Mouse (Mus musculus) myocyte (in vitro differentiated cells): Measurements from ENCODE around the gene Olfr486. TPM values are rescaled to one million over a fixed set of nuclear protein-coding genes. Genes with fewer than 3 reads are reported as not detected.

ENCODE experiments used
- H3K27me3 ChIP-seq: one replicate; pipeline ENCODE4 v1.6.1; 2011; ENCODE audit not compliant: control insufficient read depth, insufficient read depth, insufficient read length
- H3K36me3 ChIP-seq: one replicate; pipeline ENCODE4 v1.6.1; 2011; ENCODE audit not compliant: control insufficient read depth, insufficient read depth
- H3K4me2 ChIP-seq: one replicate; pipeline ENCODE4 v1.6.1; 2011; ENCODE audit warnings: low read depth, control low read depth
- H3K4me3 ChIP-seq: one replicate; pipeline ENCODE4 v1.5.1; 2011; ENCODE audit warnings: mild to moderate bottlenecking, control low read depth, moderate library complexity
- H3K79me2 ChIP-seq: one replicate; pipeline ENCODE4 v1.6.1; 2011; ENCODE audit not compliant: control insufficient read depth, insufficient read depth
- H3ac ChIP-seq: one replicate; pipeline ENCODE4 v1.6.1; 2011; ENCODE audit not compliant: control insufficient read depth, insufficient read length
- MYOD1 ChIP-seq, 3 experiments: IDR thresholded peaks; one replicate each; pipeline ENCODE4 v1.6.1; 2011; ENCODE audit warnings: control low read depth in 2 of 3, low read depth in 2 of 3, mild to moderate bottlenecking in 2 of 3, moderate library complexity in 1 of 3; ENCODE audit not compliant: insufficient read length in 2 of 3, control insufficient read depth in 1 of 3
- MYOG ChIP-seq, 3 experiments: IDR thresholded peaks; one replicate each; pipeline ENCODE4 v1.6.1; 2011; ENCODE audit warnings: control low read depth in 2 of 3, low read depth in 2 of 3, mild to moderate bottlenecking in 2 of 3; ENCODE audit not compliant: insufficient read length in 2 of 3, control insufficient read depth in 1 of 3, insufficient read depth in 1 of 3
- POLR2AphosphoS2 ChIP-seq: IDR thresholded peaks from one replicate; pipeline ENCODE4 v1.6.1; 2011; ENCODE audit warnings: low read depth, control low read depth; ENCODE audit not compliant: insufficient read length
- SRF ChIP-seq: IDR thresholded peaks from one replicate; pipeline ENCODE4 v1.6.1; 2011; ENCODE audit warnings: low read depth; ENCODE audit not compliant: control insufficient read depth, insufficient read length
- TCF12 ChIP-seq: IDR thresholded peaks from one replicate; pipeline ENCODE4 v1.6.1; 2011; ENCODE audit warnings: mild to moderate bottlenecking, control low read depth; ENCODE audit not compliant: poor library complexity, insufficient read depth, severe bottlenecking
- polyA plus RNA-seq: library from polyadenylated mRNA; unstranded; fragments of >200 nt; fragmentation: generic; extraction: Trizol; gene quantifications from one replicate; pipeline ENCODE4 v1.2.1, GENCODE M21; 2012; ENCODE audit warnings: missing spikeins

The Olfr486 gene
- polyA plus RNA-seq, 1 experiment: not detected

- no peak within 1 kb of the TSS for H3K4me3 ChIP-seq
- H3K27me3 ChIP-seq: no peaks in the 10 kb centered on the region
- H3K4me2 ChIP-seq: no peak within 1 kb of the TSS
- no peak within 1 kb of the TSS for H3ac ChIP-seq
- H3K36me3 ChIP-seq: no peaks in the 10 kb centered on the region
- H3K79me2 ChIP-seq: no peaks in the 10 kb centered on the region
- TF ChIP-seq TCF12: no peak
- no peak for TF ChIP-seq POLR2AphosphoS2
- no peak for TF ChIP-seq SRF
Measured at GRCm38 (mm10) chr7:108159771-108160170, 12.8 kb downstream of the Olfr486 start, which contains the start of gene Olfr485. Olfr485 (minus strand) TSS chr7:108159871.

- TF ChIP-seq TCF12: no peak
- no peak for TF ChIP-seq MYOG (IDR thresholded peaks at IDR 0.05; ENCODE audit: control insufficient read depth in 1 of 3, insufficient read depth in 1 of 3, insufficient read length in 2 of 3, low read depth in 2 of 3)
- no peak for TF ChIP-seq MYOD1 (IDR thresholded peaks at IDR 0.05; ENCODE audit: control insufficient read depth in 1 of 3, insufficient read length in 2 of 3, low read depth in 2 of 3)
- no peak for TF ChIP-seq SRF
- Histone ChIP-seq H3K79me2 (no peaks in the 10 kb centered on the region), H3K4me3 (no peak within 1 kb of the TSS), H3K4me2 (no peak within 1 kb of the TSS), H3K36me3 (no peaks in the 10 kb centered on the region), H3ac (no peak within 1 kb of the TSS), H3K27me3 (no peaks in the 10 kb centered on the region)
Measured at GRCm38 (mm10) chr7:108127349-108127748, 45.2 kb downstream of the Olfr486 start, which contains the start of gene Olfr484. Olfr484 (minus strand) TSS chr7:108127449.

Other genes with a start within 250 kb of the Olfr486 start
- not detected for gene Olfr473, start 242.3 kb downstream of the Olfr486 start, polyA plus RNA-seq
- not detected for gene Olfr474, start 218.1 kb downstream of the Olfr486 start, polyA plus RNA-seq
- gene Olfr476, start 207.9 kb downstream of the Olfr486 start, polyA plus RNA-seq: not detected
- not detected for gene Olfr477, start 186.0 kb downstream of the Olfr486 start, polyA plus RNA-seq
- gene Olfr478, start 138.8 kb downstream of the Olfr486 start, polyA plus RNA-seq: not detected
- gene Olfr479, start 122.0 kb downstream of the Olfr486 start, polyA plus RNA-seq: not detected
- gene Olfr480, start 105.4 kb downstream of the Olfr486 start, polyA plus RNA-seq: not detected
- not detected for gene Olfr481, start 92.9 kb downstream of the Olfr486 start, polyA plus RNA-seq
- gene Olfr482, start 75.2 kb downstream of the Olfr486 start, polyA plus RNA-seq: 0.02 TPM
- not detected for gene Olfr483, start 71.9 kb downstream of the Olfr486 start, polyA plus RNA-seq
- not detected for gene Olfr484, start 45.3 kb downstream of the Olfr486 start, polyA plus RNA-seq
- gene Olfr485, start 12.9 kb downstream of the Olfr486 start, polyA plus RNA-seq: not detected
- gene Olfr487, start 41.9 kb upstream of the Olfr486 start, polyA plus RNA-seq: not detected
- gene Olfr488, start 85.6 kb upstream of the Olfr486 start, polyA plus RNA-seq: not detected
- not detected for gene Olfr490, start 116.2 kb upstream of the Olfr486 start, polyA plus RNA-seq
- not detected for gene Olfr491, start 140.7 kb upstream of the Olfr486 start, polyA plus RNA-seq
- not detected for gene Olfr492, start 150.9 kb upstream of the Olfr486 start, polyA plus RNA-seq
- gene Olfr493, start 174.2 kb upstream of the Olfr486 start, polyA plus RNA-seq: not detected
- not detected for gene Olfr494, start 192.6 kb upstream of the Olfr486 start, polyA plus RNA-seq
- gene Olfr495, start 220.4 kb upstream of the Olfr486 start, polyA plus RNA-seq: not detected
- gene Olfr497, start 247.7 kb upstream of the Olfr486 start, polyA plus RNA-seq: not detected